Mouse (Mus musculus): ENCODE results near the gene Ciita.

- TF ChIP-seq CTCF (IDR thresholded peaks at IDR 0.05; ENCODE audit: low read depth) (no peak), EP300 (IDR thresholded peaks at IDR 0.05; ENCODE audit: low read depth) (no peak)
Observed at GRCm38 (mm10) chr16:10569809-10570395, 90.0 kb downstream of the Ciita start.
